Mouse (Mus musculus): ENCODE results near the gene Map3k4. TPM values are rescaled to one million over a fixed set of nuclear protein-coding genes. Genes with fewer than 3 reads are reported as not detected.

The Map3k4 gene
- polyA plus RNA-seq (2012; rRNA removed): 6.0 and 6.5 TPM in 2 replicates

GRCm38 (mm10) chr17:12318663-12319201, at the start of gene Map3k4:
Gene Map3k4 (minus strand): TSS chr17:12318796.

Other genes with a start within 250 kb of the Map3k4 start
- gene Agpat4, start 200.1 kb downstream of the Map3k4 start, polyA plus RNA-seq (2012; rRNA removed): 8.4 and 8.6 TPM in 2 replicates
- 948 and 963 TPM in 2 replicates for gene Plg, start 59.8 kb upstream of the Map3k4 start, polyA plus RNA-seq (2012; rRNA removed)
- 0.42 and 0.45 TPM in 2 replicates for gene Slc22a3, start 188.9 kb upstream of the Map3k4 start, polyA plus RNA-seq (2012; rRNA removed)

Data from liver, embryonic 18 days (tissue).